Mouse (Mus musculus) T-helper 17 cell (primary cell): ENCODE data around the gene Aifm1.

Experiments
- in situ Hi-C, 2 experiments: fragments of 300-600 bp; cut with MboI, MseI; formaldehyde crosslinking; loops; 1 replicate in 1 of 2; 2 replicates in 1 of 2; pipeline ENCODE4 v1.15.1; 2025; ENCODE audit warnings: high pct_unique_total_duplicates in 2 of 2

Aifm1 gene

DNA sequence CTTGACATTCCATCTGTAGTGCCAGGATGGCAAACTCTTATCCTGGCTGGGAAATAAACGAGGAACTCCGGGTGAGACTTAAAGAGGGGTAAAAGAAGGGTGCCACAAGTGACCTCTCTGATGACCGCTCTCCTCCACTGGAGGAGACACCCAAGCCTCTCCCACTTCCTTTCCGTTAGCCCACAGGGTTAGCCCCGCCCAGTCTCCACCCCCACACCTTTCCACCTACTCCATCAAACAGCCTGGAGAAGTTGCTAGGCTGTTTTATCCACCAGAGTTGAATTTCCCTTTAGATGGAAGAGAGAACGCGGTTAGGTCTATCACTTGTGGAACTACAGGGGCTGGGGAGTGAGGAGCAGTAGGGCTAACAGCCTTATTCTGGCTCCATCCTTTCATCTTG is 88.1 kb downstream of the Aifm1 start:
- in situ Hi-C loops: loop anchor here (5.0 kb wide), 1 partner anchor 37 kb away; the partner anchor contains the start of gene Elf4 (in 2 of the 2)
